Mouse (Mus musculus) kidney, embryonic 15.5 days (tissue): ENCODE measurements around the gene Rbm20. TPM values are rescaled to one million over a fixed set of nuclear protein-coding genes. Genes with fewer than 3 reads are reported as not detected.

Experiments
- ATAC-seq: fragments of 200-750 bp; cut with Nextera tagmentation; replicated peaks from 2 replicates; pipeline ENCODE4 v1.8.0; 2017; ENCODE audit warnings: moderate TSS enrichment; ENCODE audit not compliant: low FRiP score
- H3K27ac ChIP-seq: fragments of 300-500 bp; sonication (generic); 2 replicates; pipeline ENCODE4 v1.5.1; 2015; ENCODE audit warnings: mild to moderate bottlenecking, inconsistent platforms
- H3K27me3 ChIP-seq: fragments of 300-500 bp; sonication (generic); 2 replicates; pipeline ENCODE4 v1.6.1; 2015; ENCODE audit warnings: inconsistent platforms
- H3K36me3 ChIP-seq: fragments of 300-500 bp; sonication (generic); 2 replicates; pipeline ENCODE4 v1.6.1; 2015; ENCODE audit warnings: inconsistent platforms
- H3K4me1 ChIP-seq: fragments of 300-500 bp; sonication (generic); 2 replicates; pipeline ENCODE4 v1.6.1; 2015; ENCODE audit warnings: inconsistent platforms
- H3K4me2 ChIP-seq: fragments of 300-500 bp; sonication (generic); 2 replicates; pipeline ENCODE4 v1.6.1; 2015; ENCODE audit warnings: moderate library complexity, mild to moderate bottlenecking, inconsistent platforms
- H3K4me3 ChIP-seq: fragments of 300-500 bp; sonication (generic); replicated peaks from 2 replicates; pipeline ENCODE4 v1.5.1; 2015; ENCODE audit warnings: mild to moderate bottlenecking, inconsistent platforms
- H3K9ac ChIP-seq: fragments of 300-500 bp; sonication (generic); 2 replicates; pipeline ENCODE4 v1.6.1; 2015; ENCODE audit warnings: mild to moderate bottlenecking, inconsistent platforms
- H3K9me3 ChIP-seq: fragments of 300-500 bp; sonication (generic); replicated peaks from 2 replicates; pipeline ENCODE4 v1.6.1; 2016; ENCODE audit warnings: inconsistent platforms
- WGBS: fragments of 180-500 bp; shearing (Covaris S2); methylation state at CpG from one replicate; pipeline ENCODE4 v1.1.7; 2015; ENCODE audit warnings: mixed read lengths; 5-methylcytosine and 5-hydroxymethylcytosine counted together
- polyA plus RNA-seq: library from polyadenylated mRNA; unstranded; fragments of >200 nt; fragmentation: Nextera tagmentation; extraction: Ambion mirVana; gene quantifications from 2 replicates; pipeline ENCODE4 v1.2.1, GENCODE M21; 2015

Gene Rbm20
- polyA plus RNA-seq, 1 experiment from 2014 or later: 2.9 TPM

DNA sequence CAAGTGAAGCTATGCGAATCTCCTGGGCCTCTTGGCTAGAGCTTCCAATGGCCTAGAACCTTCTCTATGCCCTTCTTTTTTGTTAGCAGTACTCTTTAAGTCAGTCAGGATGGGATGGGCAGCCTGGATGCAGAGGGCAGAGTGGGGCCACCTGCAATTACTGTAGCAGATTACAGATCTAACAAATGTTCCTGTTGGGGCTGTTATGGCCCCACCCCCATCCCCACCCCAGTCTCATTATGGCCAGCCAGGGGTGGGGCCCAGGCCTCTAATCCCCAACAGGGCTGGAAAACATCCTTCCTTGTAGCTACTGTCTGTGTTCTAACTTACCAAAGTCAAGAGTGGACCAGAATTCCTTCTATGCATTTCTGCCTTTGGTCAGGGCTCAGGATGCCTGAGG is 191.7 kb downstream of the Rbm20 start:
- Histone ChIP-seq H3K4me3 (no peak overlapping the region), H3K4me2 (no peak overlapping the region), H3K27ac (no peak overlapping the region), H3K4me1 (no peaks in the 10 kb centered on the region), H3K9ac (no peak overlapping the region), H3K36me3 (no peaks in the 10 kb centered on the region), H3K27me3 (no peaks in the 10 kb centered on the region), H3K9me3 (no peaks in the 10 kb centered on the region)
- no peak for ATAC-seq
- WGBS: 93% methylated on average over 1 of the region's 1 CpGs

DNA sequence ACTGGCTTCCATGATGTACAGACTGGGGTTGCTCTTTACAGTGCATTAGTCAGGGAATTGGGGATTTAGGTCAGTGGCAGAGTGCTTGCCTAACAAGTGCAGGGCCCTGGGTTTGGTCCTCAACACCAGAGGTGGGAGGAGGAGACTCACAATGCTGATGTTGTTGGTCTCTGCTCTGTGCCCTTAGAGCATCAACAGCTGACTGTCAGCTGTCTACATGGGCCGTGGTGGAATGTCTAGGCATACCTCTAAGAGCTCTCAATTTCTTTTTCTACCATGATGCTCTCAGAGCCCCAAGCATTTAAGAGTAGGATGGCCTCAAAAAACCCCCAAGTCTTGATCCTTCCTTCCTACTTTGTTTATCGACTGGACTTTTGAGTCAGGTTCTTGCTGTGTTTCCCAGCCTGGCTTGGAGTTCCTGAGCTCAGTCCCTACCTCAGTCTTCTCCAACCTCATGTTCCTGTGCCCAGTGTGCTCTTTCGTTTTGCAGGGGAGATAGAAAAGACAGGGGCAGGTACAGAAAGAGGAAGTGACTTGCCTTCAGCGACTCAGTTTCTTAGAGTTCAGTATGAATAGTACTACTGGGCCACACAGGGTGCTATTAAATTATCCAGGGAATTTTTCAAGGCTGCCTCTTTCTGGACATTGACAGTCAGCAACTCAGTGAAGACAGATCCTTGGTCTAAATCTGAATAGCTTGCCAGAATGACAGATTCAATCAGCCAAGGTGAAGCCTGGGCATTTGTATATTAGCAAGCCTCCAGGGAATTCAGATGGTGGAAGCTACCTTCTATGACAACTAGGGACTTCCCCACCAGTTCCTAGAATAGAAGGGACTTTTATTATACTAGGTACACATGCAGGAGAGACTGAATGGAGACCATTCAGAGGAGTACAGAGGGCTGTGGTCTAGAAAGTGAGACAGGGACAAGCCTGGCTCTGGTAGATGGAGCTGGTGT is 192.6 kb downstream of the Rbm20 start:
- H3K9me3 ChIP-seq: no peaks in the 10 kb centered on the region
- ATAC-seq: no peak
- no peaks in the 10 kb centered on the region for H3K4me1 ChIP-seq
- H3K27me3 ChIP-seq: no peaks in the 10 kb centered on the region
- H3K9ac ChIP-seq: no peak overlapping the region
- H3K4me3 ChIP-seq: no peak overlapping the region
- 77% methylated on average over 4 of the region's 4 CpGs for WGBS
- H3K4me2 ChIP-seq: no peak overlapping the region
- no peak overlapping the region for H3K27ac ChIP-seq
- H3K36me3 ChIP-seq: no peaks in the 10 kb centered on the region

DNA sequence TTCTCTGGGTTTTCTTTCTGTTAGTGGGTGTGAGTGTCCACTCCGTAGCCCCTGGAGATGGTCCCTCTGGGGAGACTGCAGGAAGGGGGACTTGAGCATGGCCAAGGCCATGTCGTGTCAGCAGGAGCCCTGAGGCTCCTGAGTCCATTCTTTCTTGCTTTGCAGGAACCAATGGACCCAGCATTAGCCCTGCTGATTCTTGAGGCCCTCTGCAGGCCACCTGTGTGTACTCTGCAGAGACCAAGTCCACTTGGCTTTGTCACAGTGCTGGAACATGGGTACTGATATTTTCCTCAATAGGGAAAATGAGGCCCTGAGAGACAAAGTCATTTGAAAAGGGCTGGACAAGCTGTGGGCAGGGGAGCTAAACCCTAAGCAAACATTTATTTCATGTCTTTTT is 193.5 kb downstream of the Rbm20 start:
- no peaks in the 10 kb centered on the region for H3K9me3 ChIP-seq
- no peak; the same call in 1 of the 2 replicates for ATAC-seq
- no peaks in the 10 kb centered on the region for H3K36me3 ChIP-seq
- WGBS: 72% methylated on average over 2 of the region's 2 CpGs
- 0 out of 2 replicates have a peak, but pooled peaks cover 6% of the 10 kb centered on the region for H3K4me1 ChIP-seq
- H3K4me2 ChIP-seq: no peak overlapping the region
- H3K9ac ChIP-seq: no peak overlapping the region
- H3K27me3 ChIP-seq: no peaks in the 10 kb centered on the region
- H3K4me3 ChIP-seq: no peak overlapping the region
- no peak overlapping the region for H3K27ac ChIP-seq

DNA sequence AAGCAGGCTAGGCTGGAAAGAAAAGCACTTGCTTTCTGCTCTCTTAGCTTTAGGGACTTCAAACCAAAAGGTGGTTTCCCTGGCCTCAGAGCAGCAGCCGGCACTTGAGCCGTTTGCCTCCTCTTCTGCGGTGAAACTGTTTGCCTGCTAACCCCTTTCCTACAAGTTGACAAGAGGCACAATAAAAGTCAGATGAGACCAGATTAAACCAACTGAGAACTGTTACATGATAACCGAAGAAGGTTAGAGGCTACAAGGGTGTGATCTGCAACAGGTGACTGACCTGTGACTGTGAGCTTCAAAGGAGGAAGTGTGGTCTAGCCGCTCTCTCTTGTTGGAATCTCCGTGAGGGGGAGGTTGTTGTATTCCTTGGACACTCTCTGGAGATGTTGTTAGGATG is 194.4 kb downstream of the Rbm20 start:
- no peak overlapping the region for H3K27ac ChIP-seq

DNA sequence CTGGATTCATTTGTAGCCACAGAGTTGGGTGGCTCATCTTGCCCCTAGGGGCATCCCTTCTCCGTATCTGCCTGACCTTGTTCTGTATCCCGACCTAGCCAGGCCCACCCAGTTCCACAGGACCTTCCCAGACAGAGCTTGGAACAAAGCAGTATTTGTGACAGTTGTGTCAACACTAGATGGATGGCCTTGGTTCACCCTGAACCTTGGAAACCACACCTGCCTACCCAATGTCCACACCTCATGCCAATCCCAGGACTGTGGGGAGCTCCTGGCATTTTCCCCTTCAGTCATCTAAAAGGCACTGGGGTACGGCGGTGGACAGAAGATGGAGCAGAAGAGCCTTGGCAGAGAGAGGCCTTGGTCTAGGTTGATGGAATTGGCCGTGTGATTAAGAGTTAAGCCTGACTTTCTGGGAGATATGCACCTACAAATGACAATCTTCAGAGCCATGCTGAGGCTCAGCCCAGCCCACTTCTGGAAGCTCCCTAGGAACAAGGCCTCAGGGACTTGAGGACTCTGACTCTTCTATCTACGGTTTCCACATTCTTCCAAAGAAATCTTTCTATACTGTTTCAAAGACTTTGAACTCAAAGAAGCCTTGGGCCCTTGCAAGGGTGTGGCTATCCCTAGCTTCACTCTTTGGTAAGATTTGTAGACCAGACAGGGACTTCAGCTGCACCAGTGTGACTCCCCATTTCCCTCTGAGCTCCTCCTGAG is 196.0 kb downstream of the Rbm20 start:
- H3K4me1 ChIP-seq: 0 out of 2 replicates have a peak, but pooled peaks cover 6% of the 10 kb centered on the region
- no peak overlapping the region for H3K27ac ChIP-seq
- H3K9me3 ChIP-seq: no peaks in the 10 kb centered on the region
- no peak overlapping the region for H3K4me2 ChIP-seq
- no peak overlapping the region for H3K9ac ChIP-seq
- H3K4me3 ChIP-seq: no peak overlapping the region
- H3K27me3 ChIP-seq: no peaks in the 10 kb centered on the region
- 85% methylated on average over 6 of the region's 6 CpGs for WGBS
- H3K36me3 ChIP-seq: no peaks in the 10 kb centered on the region
- ATAC-seq: no peak

More for the DNA sequence above, 194.4 kb downstream of the Rbm20 start:
- Histone ChIP-seq H3K9me3 (no peaks in the 10 kb centered on the region), H3K27me3 (no peaks in the 10 kb centered on the region), H3K4me2 (no peak overlapping the region), H3K9ac (no peak overlapping the region), H3K4me1 (0 out of 2 replicates have a peak, but pooled peaks cover 6% of the 10 kb centered on the region), H3K36me3 (no peaks in the 10 kb centered on the region), H3K4me3 (no peak overlapping the region)
- WGBS: 47% methylated on average over 6 of the region's 6 CpGs
- ATAC-seq: no peak

DNA sequence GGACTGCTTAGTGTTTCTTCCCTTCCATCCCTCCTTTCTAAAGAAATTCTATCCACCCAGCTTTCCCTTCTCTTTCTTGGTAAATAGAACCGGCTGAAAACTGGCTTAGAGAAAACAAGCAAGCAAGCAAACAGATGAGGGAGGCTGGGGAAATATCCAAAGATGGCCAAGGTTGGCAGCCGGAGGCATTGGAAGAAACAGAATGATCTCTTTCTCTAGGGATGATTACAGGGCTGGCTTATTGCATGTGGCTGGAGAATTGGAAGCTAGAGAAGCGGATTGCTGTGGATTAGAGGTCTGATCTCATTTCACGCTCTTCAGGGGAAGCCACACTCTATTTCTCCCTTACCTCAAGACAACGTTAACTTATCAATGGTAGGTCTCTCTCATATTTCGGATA is 198.1 kb downstream of the Rbm20 start:
- Histone ChIP-seq H3K36me3 (no peaks in the 10 kb centered on the region), H3K9me3 (no peaks in the 10 kb centered on the region), H3K4me3 (no peak overlapping the region), H3K27me3 (no peaks in the 10 kb centered on the region), H3K27ac (no peak overlapping the region), H3K9ac (no peak overlapping the region), H3K4me1 (0 out of 2 replicates have a peak, but pooled peaks cover 6% of the 10 kb centered on the region), H3K4me2 (no peak overlapping the region)
- 77% methylated on average over 6 of the region's 6 CpGs for WGBS
- no peak for ATAC-seq

DNA sequence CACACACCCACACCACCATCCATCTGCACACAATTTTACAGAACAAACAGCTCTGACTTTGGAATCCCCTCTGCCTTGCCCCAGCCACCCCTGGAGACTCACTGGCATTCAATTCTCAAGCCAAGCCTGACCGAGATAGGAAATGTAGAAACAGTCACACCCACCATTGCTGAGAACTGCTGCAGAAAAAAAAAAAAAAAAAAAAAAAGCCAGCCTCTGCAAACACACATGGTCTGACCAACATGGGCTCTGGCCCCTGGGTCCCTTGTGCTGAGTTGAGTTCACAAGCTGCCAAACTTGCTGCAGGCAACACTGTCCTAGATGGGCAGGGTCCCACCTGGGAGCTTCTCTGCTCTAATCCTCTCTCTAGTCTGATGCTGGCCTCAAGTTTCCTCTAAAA is 200.7 kb downstream of the Rbm20 start:
- Histone ChIP-seq H3K9ac (no peak overlapping the region), H3K27ac (no peak overlapping the region), H3K27me3 (no peaks in the 10 kb centered on the region), H3K4me1 (0 out of 2 replicates have a peak, but pooled peaks cover 6% of the 10 kb centered on the region), H3K36me3 (no peaks in the 10 kb centered on the region), H3K9me3 (no peaks in the 10 kb centered on the region), H3K4me3 (no peak overlapping the region), H3K4me2 (no peak overlapping the region)
- WGBS: 91% methylated on average over 1 of the region's 1 CpGs
- ATAC-seq: no peak

DNA sequence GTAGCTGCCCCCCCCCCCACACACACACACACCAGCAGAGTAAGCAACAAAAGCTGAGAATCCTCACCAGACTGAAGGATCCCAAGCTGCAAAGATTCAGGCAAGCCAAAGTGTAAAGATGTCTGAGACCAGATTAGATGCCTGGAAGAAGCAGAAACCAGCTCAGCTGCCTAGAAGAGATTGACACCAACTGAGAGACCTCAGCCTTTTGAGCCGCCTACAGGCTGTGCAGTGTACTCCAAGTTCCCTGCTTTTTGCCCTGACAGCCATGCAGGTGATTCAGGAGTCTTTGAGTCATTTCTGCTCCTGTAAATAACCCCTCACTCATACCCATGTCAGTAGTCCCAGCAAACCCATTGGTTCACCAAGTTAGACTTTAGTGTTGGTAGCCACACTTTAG is 203.4 kb downstream of the Rbm20 start:
- H3K27ac ChIP-seq: no peak overlapping the region

DNA sequence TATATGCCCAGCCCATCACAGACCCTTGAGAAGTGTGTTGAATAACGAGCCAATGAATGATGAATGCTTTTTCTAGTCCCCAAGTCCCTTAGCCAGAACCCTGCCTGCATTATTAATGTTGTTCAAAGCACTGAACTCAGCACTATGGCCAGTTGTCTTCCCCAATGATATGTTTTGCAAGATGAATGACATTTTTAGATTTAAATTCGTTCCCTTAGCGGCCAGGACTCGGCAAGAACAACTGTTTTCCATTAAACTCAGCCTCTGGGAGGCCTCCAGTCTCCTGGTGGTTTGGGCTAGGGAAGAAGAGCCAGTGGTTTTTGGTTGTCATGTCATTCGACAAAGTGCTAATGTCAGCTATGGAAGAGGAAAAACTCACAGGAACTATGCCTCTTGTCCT is 204.7 kb downstream of the Rbm20 start:
- no peak overlapping the region for H3K4me3 ChIP-seq
- WGBS: 51% methylated on average over 5 of the region's 5 CpGs

More for the DNA sequence above, 203.4 kb downstream of the Rbm20 start:
- Histone ChIP-seq H3K4me3 (no peak overlapping the region), H3K4me1 (peaks cover 3% of the 10 kb centered on the region), H3K9ac (no peak overlapping the region), H3K4me2 (no peak overlapping the region), H3K9me3 (no peaks in the 10 kb centered on the region), H3K36me3 (no peaks in the 10 kb centered on the region), H3K27me3 (no peaks in the 10 kb centered on the region)
- 77% methylated on average over 1 of the region's 1 CpGs for WGBS
- no peak for ATAC-seq

DNA sequence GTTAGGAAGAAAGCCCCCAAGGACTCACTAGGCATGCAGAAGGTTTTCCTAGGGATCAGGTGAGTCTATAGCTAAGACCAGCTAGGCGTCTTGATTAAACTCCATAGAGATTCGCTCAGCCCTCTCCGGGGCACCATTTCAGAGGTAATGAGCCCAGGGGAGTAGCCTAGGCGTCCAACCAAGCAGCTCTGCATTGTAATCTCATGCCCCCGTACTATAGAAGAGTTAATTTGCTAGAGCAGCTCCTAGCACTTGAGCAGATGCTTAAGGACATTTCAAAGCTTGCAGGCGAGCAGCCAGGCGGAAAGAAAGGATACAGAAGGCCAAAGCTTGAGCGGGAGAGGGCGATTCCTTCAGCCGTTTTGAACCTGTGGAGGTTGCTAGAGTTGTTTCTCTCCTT is 208.3 kb downstream of the Rbm20 start:
- Histone ChIP-seq H3K9ac (no peak overlapping the region), H3K4me2 (0 out of 2 replicates have a peak overlapping the region, but pooled peaks have one; percentile 12), H3K9me3 (no peaks in the 10 kb centered on the region), H3K36me3 (no peaks in the 10 kb centered on the region), H3K27ac (peak overlapping the region; percentile 32; the same call in 1 of the 2 replicates), H3K4me3 (no peak overlapping the region), H3K27me3 (no peaks in the 10 kb centered on the region), H3K4me1 (peaks cover 11% of the 10 kb centered on the region)
- peak; percentile 60 for ATAC-seq
- WGBS: 38% methylated on average over 10 of the region's 10 CpGs

More for the DNA sequence above, 204.7 kb downstream of the Rbm20 start:
- no peak for ATAC-seq
- H3K9ac ChIP-seq: no peak overlapping the region
- H3K4me1 ChIP-seq: peaks cover 7% of the 10 kb centered on the region
- no peak overlapping the region for H3K4me2 ChIP-seq
- no peaks in the 10 kb centered on the region for H3K36me3 ChIP-seq
- no peak overlapping the region for H3K27ac ChIP-seq
- H3K27me3 ChIP-seq: no peaks in the 10 kb centered on the region
- no peaks in the 10 kb centered on the region for H3K9me3 ChIP-seq

DNA sequence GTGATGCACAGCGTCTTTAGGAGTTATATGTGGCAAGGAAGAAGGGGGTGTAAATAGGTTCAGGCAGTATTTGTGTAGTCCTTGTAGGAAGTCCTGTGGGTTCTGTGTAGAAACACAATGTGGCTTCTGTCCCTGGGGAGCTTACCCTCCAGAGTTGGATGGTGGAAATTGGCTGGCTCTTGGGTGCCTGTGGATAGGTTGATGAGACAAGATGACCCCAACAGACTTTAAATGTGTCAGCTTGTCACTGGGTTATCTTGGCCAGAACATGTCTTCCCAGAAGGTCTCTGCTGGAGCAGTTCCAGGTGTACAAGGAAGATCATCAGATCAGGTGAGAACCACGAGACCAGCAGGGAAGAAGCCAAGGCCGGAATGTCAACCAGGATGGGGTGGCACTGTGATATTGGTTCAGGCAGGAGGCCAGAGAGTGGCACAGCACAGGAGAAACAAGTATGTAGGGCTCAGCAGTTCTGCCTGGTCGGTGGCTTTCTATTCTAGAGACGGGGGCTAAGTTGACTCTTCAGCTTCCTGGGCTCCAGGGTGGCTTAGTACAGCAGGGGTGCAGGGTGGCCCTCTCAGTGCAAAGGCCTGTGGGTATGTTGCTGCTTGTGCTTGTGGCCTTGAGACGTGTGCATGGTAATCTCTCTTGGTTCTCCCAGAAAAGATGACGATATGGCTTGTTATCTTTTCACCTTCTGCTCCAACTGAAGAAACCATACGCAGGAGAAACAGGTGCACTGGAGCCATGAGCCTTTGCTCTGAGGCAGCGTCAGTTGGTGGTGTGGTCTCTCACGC is 209.7 kb downstream of the Rbm20 start:
- WGBS: 86% methylated on average over 10 of the region's 10 CpGs
- H3K9me3 ChIP-seq: no peaks in the 10 kb centered on the region
- H3K4me2 ChIP-seq: no peak overlapping the region
- no peak overlapping the region for H3K9ac ChIP-seq
- H3K27me3 ChIP-seq: no peaks in the 10 kb centered on the region
- no peaks in the 10 kb centered on the region for H3K36me3 ChIP-seq
- ATAC-seq: no peak
- H3K4me3 ChIP-seq: no peak overlapping the region
- H3K27ac ChIP-seq: no peak overlapping the region
- H3K4me1 ChIP-seq: peaks cover 24% of the 10 kb centered on the region
